Mouse (Mus musculus): ENCODE data around the gene Hnf1b.

The Hnf1b gene

DNA sequence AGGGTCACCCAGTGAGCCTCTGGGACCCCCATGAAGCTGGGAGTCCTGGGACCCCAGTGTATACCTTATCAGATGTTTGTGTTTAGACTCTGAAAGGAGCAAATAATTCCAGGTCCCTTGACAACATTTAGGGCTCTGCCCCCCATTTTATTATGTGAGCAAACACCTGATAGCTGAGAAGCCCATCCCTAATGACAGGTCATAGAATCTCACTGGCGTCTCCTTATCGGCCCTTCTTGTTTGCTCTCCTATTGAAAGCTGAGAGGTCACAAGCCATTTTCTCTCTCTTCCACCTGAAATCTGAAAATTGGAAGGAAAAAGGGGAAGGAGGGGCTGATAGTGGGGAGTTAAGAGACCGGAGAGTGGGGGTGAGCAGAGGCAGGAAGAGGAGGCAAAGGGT is 52.9 kb downstream of the Hnf1b start:
- DNase-seq: no peak

DNA sequence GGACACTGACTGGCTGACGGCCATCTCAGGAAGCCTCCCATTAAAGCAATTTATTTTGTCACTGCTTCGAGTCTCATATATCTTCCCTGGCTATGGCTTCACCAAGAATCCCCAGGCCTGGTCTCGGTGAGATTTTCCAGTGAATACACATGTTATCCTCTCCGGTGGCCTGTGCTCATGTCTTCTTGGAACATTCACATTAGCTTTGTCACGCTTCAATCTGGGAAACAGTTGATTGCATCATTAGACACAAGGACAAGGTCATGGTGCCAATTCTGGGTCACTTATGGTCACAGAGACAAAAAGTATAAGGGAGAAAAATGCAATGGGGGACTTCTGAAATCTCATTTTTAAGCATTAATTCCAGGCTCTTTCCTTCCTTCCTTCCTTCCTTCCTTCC is 55.9 kb downstream of the Hnf1b start:
- DNase-seq: no peak

DNA sequence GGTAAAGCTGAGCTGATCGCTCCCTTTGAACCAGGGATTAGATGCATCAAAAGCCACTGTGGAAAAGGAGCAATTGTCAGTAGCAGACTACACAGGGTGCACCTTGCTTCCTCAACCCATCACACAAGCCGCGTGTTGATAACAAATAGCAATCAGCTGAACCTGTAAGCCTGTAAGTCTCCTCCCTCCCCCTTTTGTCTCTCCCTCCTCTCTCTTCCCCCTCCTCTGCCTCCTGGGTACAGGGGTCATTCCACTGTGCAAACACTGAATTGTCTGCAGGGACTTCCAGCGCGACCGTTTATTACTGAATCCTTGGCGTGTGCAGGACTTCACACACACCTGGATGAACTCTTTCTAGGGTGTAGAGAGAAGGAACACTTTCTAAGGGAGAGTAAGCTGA is 58.5 kb downstream of the Hnf1b start:
- no peak for DNase-seq

DNA sequence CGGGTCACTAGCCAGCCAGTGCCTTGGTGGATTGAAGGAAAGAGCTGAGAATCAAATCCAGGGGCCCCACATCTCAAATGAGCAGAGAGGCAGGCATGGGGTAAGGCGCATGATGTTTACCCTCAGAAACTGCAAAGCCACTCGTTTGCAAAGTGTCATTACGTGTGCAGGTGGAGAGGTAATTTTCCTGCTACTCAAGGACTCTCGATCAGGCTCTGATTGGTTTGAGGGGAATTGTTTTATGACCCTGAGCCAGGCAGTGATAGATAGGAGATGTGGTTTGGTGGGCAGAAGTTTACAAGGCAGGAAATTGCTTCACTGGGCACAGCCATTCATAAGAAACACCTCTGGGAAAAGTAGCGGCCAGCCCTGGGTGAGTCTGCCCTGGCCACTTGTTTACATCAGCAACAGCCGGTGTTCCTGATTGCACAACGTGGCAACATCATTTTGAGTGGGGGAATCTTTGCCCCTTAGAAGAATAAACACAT is 64.0 kb downstream of the Hnf1b start:
- DNase-seq: no peak

DNA sequence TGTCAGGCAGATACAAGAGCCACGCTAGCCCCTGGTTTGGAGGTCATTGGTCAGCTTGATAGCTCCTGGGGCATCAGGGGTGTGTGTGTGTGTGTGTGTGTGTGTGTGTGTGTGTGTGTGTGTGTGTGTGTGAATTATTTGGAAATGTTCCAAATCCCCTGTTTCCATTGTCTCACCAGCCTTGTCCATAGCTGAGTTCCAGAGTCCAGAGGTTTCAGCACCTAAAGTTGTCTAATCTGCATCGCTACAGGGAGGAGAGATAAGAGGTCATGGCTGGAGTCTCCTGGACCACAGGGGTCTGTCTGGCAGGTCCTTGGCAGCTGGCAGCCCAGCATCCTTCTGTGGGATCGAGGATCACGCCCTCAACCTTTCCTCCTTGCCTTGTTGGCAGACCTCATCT is 64.6 kb downstream of the Hnf1b start:
- DNase-seq: no peak

DNA sequence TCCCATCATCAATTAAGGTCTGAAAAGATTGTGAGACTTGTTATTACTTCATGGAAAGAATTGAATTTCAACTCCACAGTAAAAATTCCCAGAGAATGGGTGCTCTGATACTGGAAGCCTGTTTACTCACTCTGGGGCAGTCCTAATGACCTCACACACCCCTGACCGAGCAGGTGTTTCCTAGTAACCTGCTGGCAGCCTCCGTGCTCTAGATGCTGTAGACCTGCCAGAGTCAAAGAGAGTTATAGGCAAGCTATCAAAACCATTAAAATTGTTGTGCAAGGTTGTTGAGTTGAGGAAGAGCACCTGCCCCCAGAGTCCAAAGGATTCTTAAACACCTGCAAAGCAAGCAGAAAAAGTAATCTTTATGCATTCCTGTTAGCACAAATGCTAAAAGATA is 72.7 kb downstream of the Hnf1b start:
- DNase-seq: no peak

DNA sequence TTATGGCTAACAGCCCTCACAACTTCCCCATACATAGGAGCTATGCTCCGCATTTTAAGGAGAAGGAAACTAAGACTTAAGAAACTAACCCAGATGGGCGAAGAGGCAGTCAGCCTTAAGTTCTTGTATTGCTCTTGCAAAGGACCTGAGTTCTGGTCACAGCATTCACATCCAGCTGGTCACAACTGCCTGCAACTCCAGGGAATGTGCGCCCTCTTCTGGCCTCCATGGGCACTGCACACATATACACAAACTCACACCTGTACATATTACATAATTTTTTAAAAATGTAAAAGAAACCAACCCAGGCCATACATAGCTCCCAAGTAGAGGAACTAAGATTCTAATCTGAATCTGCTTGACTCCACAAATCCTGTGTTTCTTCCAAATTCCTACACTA is 77.2 kb downstream of the Hnf1b start:
- DNase-seq: no peak

DNA sequence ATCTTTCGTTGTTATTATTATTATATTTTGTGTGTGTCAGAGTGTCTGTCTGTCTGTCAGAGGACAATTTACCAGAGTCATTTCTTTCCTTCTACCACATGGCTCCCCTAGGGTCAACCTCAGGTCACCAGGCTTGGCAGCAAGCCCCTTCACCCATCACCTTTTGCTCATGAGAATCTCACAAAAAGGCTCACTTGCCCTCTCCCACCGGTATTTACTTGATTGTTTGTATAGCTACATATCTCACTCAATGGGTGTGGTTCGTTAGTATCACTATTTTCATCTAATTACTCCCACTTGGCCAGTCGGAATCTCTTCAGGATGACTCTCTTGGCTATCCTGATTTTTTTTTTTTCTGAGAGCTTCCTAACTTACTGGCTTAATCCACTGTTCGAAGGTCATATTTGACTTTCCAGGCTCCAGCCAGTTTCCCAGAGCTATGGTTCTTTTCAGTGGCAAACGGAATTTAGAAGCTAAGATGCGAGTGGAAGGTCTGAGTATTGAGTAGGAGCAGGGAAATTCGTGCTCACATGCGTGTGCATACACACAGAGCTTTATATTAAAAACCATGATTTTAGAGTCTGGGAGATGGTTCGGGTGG is 82.7 kb downstream of the Hnf1b start:
- DNase-seq: no peak

DNA sequence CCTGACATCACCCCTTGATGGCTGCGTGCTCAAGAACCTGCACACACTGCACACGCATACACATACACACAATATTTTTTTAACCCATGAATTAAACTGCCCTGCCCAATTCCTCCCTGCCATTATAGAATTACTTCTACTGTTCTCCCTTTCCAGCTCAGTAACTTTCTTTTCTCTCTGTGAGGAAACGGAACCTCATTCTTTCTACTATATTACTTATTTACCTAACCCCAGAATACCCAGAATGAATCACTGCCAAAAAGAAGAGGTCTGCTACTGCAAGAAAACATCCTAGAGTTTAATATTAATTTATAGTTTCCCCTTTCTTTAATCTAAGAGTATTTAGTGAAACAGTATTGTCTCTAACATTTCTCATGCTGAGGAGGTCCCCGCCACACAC is 83.5 kb downstream of the Hnf1b start:
- no peak for DNase-seq

DNA sequence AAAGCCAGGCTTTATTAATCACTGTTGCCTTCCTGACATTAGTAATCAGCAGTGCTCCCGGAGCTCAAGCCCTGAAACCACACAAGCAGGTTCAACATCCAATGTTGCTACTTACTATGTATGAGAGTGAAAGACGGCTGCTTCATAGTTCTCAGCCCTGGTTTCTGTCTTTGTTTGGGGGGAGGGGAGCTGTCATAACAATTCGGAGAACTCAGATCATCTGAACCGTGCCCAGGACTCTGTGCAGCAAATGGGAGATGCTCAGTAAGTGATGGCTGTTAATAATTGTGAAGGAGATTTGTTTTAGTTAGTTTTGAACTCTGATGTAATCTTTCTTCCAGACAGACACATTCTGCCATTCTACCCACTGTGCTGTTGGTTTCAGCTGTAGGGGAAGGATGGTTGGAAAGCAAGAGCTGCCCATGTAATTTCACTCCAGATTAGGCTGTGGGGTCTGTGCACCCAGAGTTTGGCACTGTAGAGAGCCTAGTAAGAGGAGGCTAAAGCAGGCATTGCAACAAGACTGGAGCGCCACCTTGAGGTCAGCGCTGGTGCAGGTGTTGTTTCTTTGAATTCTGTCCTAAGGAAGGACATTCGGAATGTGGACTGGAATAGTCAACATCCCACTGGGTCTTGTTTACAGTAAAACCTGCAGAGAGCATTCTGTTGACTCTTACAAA is 86.3 kb downstream of the Hnf1b start:
- DNase-seq: peak; percentile 58

DNA sequence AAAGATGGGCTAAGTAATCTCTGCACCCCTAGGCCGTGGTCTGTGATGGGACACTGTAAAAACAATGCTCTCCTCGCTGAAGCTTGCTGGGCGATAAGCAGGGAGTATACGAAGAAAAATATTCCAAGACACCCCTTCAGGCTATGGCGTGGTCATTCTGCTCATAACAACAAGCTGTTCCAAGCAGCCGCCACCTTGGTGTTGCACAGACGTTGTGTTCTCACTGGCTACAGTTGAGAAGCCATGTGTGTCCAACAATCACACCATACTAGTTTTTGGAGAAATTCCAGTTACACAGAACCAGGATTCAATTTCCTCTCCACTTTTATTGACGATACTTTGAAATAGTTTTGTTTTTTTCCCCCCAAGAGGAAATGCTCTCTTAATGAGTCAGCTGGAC is 88.7 kb downstream of the Hnf1b start:
- no peak for DNase-seq

DNA sequence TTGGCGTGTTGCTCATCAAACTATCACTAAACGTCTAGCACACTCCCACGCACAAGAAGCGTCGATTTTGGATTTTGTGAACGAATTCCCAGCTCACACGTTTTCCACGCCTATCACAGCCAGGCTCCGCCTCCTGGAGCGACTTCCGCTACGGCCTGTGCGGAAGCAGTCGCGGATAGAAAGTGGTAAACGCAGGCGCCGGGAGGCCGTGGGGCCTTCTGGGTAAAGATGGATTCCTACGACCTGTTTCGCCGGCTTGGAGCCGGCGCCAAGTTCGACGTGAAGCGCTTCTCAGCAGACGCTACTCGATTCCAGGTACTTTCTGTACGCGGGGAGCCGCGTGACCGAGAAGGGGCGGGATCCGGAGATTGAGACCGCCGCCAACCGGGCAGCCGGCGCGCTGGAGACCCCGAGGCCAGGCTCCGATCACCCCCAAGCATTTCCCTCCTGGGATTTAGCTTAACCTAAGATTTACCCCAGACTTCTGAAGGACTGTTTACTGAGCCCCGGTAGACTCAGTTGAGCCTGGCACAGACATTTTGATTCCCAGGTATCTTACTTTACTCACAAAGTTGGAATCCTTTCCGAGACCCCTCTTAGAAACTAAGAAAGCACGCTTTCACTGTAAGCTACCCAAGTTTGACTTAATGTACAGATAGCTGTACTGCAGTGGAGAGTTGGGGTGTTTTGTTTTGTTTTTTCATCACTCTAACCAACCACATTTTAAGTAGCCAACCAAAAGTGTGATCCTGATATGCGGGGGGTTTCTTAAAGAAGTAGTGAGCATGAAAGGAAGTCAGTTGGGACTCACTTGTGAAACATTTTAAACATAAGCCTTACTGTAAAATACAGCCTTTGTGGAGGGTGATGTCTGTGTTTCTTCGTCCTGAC is 92.3 kb downstream of the Hnf1b start, which contains the start of gene Ddx52:
Gene Ddx52, plus strand, starts transcription at position 113 of the 891 bp plus-strand sequence.
- DNase-seq: peak; percentile 89
